Mouse (Mus musculus): ENCODE results near the gene Dpm3. TPM values are rescaled to one million over a fixed set of nuclear protein-coding genes. Genes with fewer than 3 reads are reported as not detected.

Dpm3 gene
- polyA plus RNA-seq, 1 experiment from 2014 or later, result 182 TPM

DNA sequence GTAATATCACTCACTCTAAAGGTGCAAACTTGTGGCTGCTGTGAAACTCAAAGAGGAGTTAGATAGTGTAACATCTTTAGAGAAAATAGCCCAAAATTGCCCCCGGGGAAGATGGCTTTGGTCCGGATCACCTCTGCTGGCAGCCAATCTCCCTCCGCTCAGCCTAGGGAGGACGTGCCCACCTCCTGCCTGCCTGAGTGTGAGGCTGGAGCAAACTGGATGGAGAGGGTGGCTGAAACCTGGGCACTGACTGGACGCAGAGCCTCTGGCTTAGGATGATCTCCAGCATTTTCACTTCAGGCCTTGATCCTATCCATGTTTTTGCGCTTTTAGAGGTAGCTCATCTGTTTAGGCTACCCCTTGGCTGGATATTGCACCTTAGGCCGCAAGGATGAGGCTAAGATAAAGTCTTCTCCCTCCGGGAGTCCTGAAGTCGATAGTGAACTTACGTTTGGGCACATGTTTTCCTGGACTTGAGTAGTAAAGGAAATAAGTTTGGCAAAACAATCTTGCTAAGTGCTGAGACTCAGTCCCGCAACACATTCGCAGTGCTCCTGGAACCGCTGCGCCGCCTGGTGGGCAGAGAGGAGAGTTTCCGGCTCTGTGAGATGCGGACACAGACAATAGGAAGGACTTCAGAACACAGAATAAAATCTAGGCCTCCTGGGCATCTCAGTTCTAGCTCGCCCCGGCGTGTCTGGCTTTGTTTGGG lies 22.6 kb downstream of the Dpm3 start:
- Histone ChIP-seq H3K27ac (peak overlapping the region; percentile 96), H3K9me3 (replicated peaks; ENCODE audit: low read length) (no peaks in the 10 kb centered on the region), H3K9ac (ENCODE audit: low read depth, low read length) (peak overlapping the region; percentile 77; the same call in 1 of the 2 replicates), H3K4me1 (replicated peaks; ENCODE audit: insufficient read depth, low read length) (peaks cover 16% of the 10 kb centered on the region; the same call in 1 of the 2 replicates), H3K4me3 (replicated peaks; ENCODE audit: low read depth, low read length) (no peak overlapping the region), H3K27me3 (ENCODE audit: insufficient read depth, low read length) (no peaks in the 10 kb centered on the region), H3K4me2 (ENCODE audit: low read length) (peak overlapping the region; percentile 85), H3K36me3 (ENCODE audit: insufficient read depth, low read length) (no peaks in the 10 kb centered on the region)
- peak; percentile 97 for TF ChIP-seq CTCF (IDR thresholded peaks at IDR 0.05; ENCODE audit: low read depth)
- peak; percentile 89 for DNase-seq (ENCODE audit: low spot score)
- ATAC-seq (replicated peaks; ENCODE audit: low FRiP score, low read depth), result no peak
- 13% methylated on average over 20 of the region's 20 CpGs for WGBS

DNA sequence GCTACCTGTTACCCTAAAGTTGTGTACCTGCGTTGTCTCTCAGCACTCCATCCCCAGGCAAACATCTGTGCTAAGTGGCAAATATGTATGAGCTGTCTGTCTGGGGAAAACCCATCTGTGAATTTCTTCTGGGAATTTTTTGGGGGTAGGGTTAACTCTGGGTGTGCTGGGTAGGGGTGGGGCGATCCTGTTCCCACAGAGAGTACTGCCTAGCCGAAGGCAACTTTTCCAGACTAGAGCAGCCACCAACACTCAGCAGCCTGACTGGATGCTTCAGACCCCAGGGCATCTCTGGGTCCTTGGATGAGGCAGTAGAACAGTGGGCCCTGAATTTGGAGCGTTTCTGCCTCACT lies 23.1 kb downstream of the Dpm3 start:
- no peak overlapping the region for H3K9ac ChIP-seq (ENCODE audit: low read depth, low read length)
- ATAC-seq (replicated peaks; ENCODE audit: low FRiP score, low read depth) (no peak), DNase-seq (ENCODE audit: low spot score) (no peak)
- peaks cover 16% of the 10 kb centered on the region; the same call in 1 of the 2 replicates for H3K4me1 ChIP-seq (replicated peaks; ENCODE audit: insufficient read depth, low read length)
- no peak overlapping the region for H3K4me3 ChIP-seq (replicated peaks; ENCODE audit: low read depth, low read length)
- WGBS, result 17% methylated on average over 4 of the region's 4 CpGs
- no peak overlapping the region for H3K27ac ChIP-seq
- no peak; the same call in 1 of the 2 replicates for TF ChIP-seq CTCF (IDR thresholded peaks at IDR 0.05; ENCODE audit: low read depth)
- H3K36me3 ChIP-seq (ENCODE audit: insufficient read depth, low read length), result no peaks in the 10 kb centered on the region
- H3K27me3 ChIP-seq (ENCODE audit: insufficient read depth, low read length), result no peaks in the 10 kb centered on the region
- H3K4me2 ChIP-seq (ENCODE audit: low read length), result no peak overlapping the region
- no peaks in the 10 kb centered on the region for H3K9me3 ChIP-seq (replicated peaks; ENCODE audit: low read length)

DNA sequence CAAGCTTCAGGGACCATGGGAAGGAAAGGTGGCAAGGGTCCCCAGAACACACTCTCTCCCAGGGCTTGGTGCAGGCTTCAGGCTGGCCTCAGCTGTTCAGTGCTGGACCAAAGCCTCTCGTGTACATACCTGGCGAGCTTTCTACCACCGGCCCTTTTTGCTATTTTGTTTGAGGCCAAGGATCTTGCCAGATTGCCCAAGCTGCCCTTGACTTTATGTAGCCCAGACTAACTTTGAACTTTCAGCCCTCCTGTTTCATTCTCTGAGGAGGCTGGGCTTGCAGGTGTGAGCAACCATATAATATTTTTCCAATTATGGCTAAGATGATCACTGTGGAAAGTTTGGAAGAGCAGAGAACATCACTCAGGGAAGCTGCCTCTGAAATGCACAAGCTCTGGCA lies 25.1 kb downstream of the Dpm3 start:
- Histone ChIP-seq H3K27ac (no peak overlapping the region), H3K27me3 (ENCODE audit: insufficient read depth, low read length) (no peaks in the 10 kb centered on the region), H3K9ac (ENCODE audit: low read depth, low read length) (no peak overlapping the region), H3K9me3 (replicated peaks; ENCODE audit: low read length) (no peaks in the 10 kb centered on the region), H3K4me2 (ENCODE audit: low read length) (no peak overlapping the region), H3K4me1 (replicated peaks; ENCODE audit: insufficient read depth, low read length) (peaks cover 21% of the 10 kb centered on the region), H3K4me3 (replicated peaks; ENCODE audit: low read depth, low read length) (no peak overlapping the region), H3K36me3 (ENCODE audit: insufficient read depth, low read length) (no peaks in the 10 kb centered on the region)
- no peak for TF ChIP-seq CTCF (IDR thresholded peaks at IDR 0.05; ENCODE audit: low read depth)
- DNase-seq (ENCODE audit: low spot score) (no peak), ATAC-seq (replicated peaks; ENCODE audit: low FRiP score, low read depth) (no peak)
- WGBS, result 66% methylated on average over 3 of the region's 3 CpGs

DNA sequence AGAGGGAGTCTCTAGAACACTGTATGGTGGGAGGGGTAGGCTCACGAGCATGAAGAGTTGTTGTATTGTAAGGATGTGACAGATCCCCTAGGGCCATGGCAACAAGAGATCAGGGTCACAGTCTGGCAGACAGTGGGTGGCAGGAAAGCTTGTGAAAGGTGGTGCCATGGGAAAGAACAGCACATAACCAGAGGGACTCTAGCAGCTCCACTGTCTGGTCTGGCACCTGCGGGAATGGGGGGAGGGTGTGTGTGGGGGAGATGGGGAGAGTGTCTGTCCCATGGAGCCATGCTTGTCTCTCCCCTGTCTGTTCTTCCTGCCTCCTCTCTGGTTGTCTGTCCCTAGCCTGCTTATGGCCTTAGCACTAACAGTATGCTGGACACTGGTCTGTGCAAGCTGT lies 26.4 kb downstream of the Dpm3 start:
- no peaks in the 10 kb centered on the region for H3K36me3 ChIP-seq (ENCODE audit: insufficient read depth, low read length)
- H3K27ac ChIP-seq, result no peak overlapping the region
- H3K4me2 ChIP-seq (ENCODE audit: low read length), result no peak overlapping the region
- no peaks in the 10 kb centered on the region for H3K9me3 ChIP-seq (replicated peaks; ENCODE audit: low read length)
- H3K4me1 ChIP-seq (replicated peaks; ENCODE audit: insufficient read depth, low read length), result peaks cover 16% of the 10 kb centered on the region
- 68% methylated on average over 2 of the region's 2 CpGs for WGBS
- DNase-seq (ENCODE audit: low spot score) (no peak), ATAC-seq (replicated peaks; ENCODE audit: low FRiP score, low read depth) (no peak)
- no peak overlapping the region for H3K9ac ChIP-seq (ENCODE audit: low read depth, low read length)
- H3K4me3 ChIP-seq (replicated peaks; ENCODE audit: low read depth, low read length), result no peak overlapping the region
- TF ChIP-seq CTCF (IDR thresholded peaks at IDR 0.05; ENCODE audit: low read depth), result no peak
- H3K27me3 ChIP-seq (ENCODE audit: insufficient read depth, low read length), result no peaks in the 10 kb centered on the region

DNA sequence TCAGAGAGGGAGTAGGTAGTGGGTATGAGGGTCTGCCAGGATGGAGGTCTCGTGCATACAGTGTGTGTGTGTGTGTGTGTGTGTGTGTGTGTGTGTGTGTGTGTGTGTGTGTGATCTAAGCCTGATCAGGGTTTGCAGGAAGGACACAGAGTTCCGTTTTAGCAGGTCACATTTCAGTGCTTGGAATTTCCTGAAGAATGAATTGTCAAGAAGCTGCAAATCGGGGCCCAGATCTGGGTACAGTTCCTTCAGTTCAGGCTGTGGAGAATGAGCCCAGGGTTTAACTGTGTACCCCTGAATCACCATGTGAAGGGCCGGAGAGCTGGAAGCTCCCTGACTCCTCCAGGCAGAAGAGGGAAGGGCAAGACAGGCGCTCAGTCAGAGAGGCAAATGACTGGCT lies 28.1 kb downstream of the Dpm3 start:
- Histone ChIP-seq H3K9me3 (replicated peaks; ENCODE audit: low read length) (no peaks in the 10 kb centered on the region), H3K36me3 (ENCODE audit: insufficient read depth, low read length) (no peaks in the 10 kb centered on the region), H3K4me2 (ENCODE audit: low read length) (no peak overlapping the region), H3K27ac (peak overlapping the region; percentile 33; the same call in 1 of the 2 replicates), H3K27me3 (ENCODE audit: insufficient read depth, low read length) (no peaks in the 10 kb centered on the region), H3K4me3 (replicated peaks; ENCODE audit: low read depth, low read length) (no peak overlapping the region), H3K4me1 (replicated peaks; ENCODE audit: insufficient read depth, low read length) (peaks cover 8% of the 10 kb centered on the region; the same call in 1 of the 2 replicates), H3K9ac (ENCODE audit: low read depth, low read length) (no peak overlapping the region)
- 43% methylated on average over 5 of the region's 5 CpGs for WGBS
- no peak for TF ChIP-seq CTCF (IDR thresholded peaks at IDR 0.05; ENCODE audit: low read depth)
- DNase-seq (ENCODE audit: low spot score) (peak; percentile 46), ATAC-seq (replicated peaks; ENCODE audit: low FRiP score, low read depth) (no peak)

DNA sequence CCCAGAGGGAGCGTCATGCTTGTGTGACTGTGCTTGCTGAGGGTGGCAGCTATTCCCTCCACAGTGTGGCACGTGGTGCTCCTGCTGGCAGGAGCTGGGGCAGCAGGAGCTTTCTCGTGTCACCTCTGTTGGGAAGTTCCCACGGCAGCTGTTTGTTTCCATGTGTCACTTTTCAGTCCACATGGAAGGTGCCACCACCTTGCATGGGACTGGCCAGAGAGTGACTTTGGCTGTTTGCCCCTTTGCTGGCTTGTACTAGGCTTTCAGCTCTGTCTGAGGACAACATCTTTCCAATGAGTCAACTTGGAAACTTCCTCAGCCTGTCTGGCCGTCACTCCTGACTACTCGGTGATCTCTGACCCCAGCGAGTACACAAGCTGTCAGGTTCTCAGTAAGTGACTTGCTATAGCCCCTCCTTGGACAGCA lies 29.4 kb downstream of the Dpm3 start:
- Histone ChIP-seq H3K9me3 (replicated peaks; ENCODE audit: low read length) (no peaks in the 10 kb centered on the region), H3K9ac (ENCODE audit: low read depth, low read length) (no peak overlapping the region), H3K36me3 (ENCODE audit: insufficient read depth, low read length) (no peaks in the 10 kb centered on the region), H3K4me3 (replicated peaks; ENCODE audit: low read depth, low read length) (no peak overlapping the region), H3K27me3 (ENCODE audit: insufficient read depth, low read length) (no peaks in the 10 kb centered on the region), H3K27ac (peak overlapping the region; percentile 19; the same call in 1 of the 2 replicates), H3K4me1 (replicated peaks; ENCODE audit: insufficient read depth, low read length) (peaks cover 8% of the 10 kb centered on the region; the same call in 1 of the 2 replicates), H3K4me2 (ENCODE audit: low read length) (no peak overlapping the region)
- DNase-seq (ENCODE audit: low spot score) (no peak), ATAC-seq (replicated peaks; ENCODE audit: low FRiP score, low read depth) (no peak; the same call in 1 of the 2 replicates)
- 27% methylated on average over 7 of the region's 7 CpGs for WGBS
- TF ChIP-seq CTCF (IDR thresholded peaks at IDR 0.05; ENCODE audit: low read depth), result peak; percentile 17; the same call in 1 of the 2 replicates
